Mouse (Mus musculus) liver, embryonic 14.5 days (tissue): ENCODE results near the gene Mgat5.

Experiments used
- CTCF ChIP-seq: IDR thresholded peaks from 2 replicates; pipeline ENCODE4 v1.5.1; 2016; ENCODE audit warnings: antibody characterized with exemption, low read depth, control low read depth
- EP300 ChIP-seq: IDR thresholded peaks from 2 replicates; pipeline ENCODE4 v1.6.1; 2016; ENCODE audit warnings: antibody characterized with exemption, low read depth

- no peak for TF ChIP-seq CTCF
- no peak for TF ChIP-seq EP300
These were observed 28.4 kb downstream of the Mgat5 start for GRCm38 (mm10) chr1:127233191-127233651.
